Mouse (Mus musculus) left cerebral cortex, adult 18-20 months (tissue): ENCODE measurements at regions not wholly inside any gene's neighbourhood (a gene's known extent, or its start where the extent isn't known, plus 50 kb on each side); places are given as distances from the start of the nearest gene placed in this dataset.
"Not testable (repeated sequence)": the region's sequence is repeated elsewhere in the genome, so short reads cannot be mapped to it uniquely, and the experiment has no call there.

Experiments
- DNase-seq, 2 experiments: peaks; one replicate each; pipeline ENCODE4 v3.0.0; 2021 to 2022; ENCODE audit warnings: low spot score in 2 of 2, mixed read lengths in 1 of 2

- no peak for DNase-seq
These were observed 83.8 kb downstream of the Fam174a start for GRCm38 (mm10) chr1:95397188-95397587.

- DNase-seq: no peak
These were observed 86.3 kb downstream of the Fam174a start for GRCm38 (mm10) chr1:95399764-95400163.

- DNase-seq: no peak
These were observed 108.8 kb downstream of the Fam174a start for GRCm38 (mm10) chr1:95422253-95422652.

DNA sequence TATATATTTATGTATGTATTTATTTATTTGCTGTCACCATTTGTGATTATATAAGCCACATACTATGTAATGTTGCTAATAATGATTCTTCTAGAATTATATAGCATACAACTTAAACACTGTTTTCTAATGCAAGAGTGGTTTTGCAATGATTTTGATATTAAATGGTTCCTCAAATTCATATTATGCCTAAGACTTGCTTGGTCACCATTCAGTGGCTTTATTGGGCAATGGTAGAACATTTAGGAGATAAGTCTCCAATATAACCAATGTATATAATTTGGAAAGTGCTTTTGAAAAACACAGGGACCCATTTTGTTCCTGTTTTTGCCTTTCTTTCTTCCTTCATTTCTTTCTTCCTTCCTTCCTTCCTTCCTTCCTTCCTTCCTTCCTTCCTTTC is 112.0 kb downstream of the Fam174a start:
- no peak for DNase-seq

DNA sequence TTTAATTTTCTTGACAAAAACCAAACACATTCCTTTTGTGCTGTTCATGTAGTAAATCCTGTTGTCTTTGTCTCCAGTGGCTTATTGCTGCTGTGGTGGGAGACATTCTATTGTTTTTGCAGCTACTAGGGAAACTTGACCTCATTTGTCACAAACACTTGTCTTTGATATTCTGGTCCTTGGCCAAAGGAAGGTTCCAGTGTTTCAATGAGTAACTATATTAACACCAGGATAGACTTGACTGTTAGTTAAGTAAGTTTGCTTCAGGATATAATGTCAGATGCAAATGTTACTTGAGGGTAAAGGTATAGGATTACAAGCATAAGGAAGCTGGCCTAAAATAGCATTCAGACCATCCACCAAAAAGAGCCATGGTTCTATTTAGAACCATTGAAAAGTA is 123.7 kb downstream of the Fam174a start:
- DNase-seq: no peak

GRCm38 (mm10) chr1:95445541-95445940 is 132.1 kb downstream of the Fam174a start:
- no peak for DNase-seq

DNA sequence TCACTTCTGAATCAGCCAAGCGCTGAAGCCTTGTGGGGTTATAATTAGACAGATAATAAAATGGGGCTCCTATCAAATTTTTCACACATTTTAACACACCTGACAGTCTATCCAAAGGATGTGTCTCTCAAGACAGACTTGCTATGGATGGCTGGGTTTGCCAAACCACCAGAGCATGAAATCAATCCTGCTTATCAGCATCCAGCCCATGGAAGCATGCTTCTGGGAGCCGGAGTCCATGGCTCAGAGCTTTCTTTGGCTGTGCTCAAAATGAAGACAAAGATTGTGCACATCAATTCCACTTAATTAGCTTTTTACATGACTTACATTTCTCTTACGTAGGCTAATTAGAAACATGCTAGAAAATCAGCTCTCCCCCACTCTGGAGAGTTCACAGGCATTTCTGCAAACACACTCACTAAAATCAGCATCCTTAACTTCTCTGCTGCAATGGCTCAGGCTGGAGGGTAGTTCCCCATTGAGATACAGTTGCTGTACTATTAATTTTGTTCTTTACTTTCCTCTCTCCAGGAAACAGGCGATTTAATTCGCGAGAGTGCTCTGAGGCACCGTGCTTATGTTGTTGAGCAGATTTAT is 135.6 kb downstream of the Fam174a start:
- DNase-seq: no peak

- DNase-seq: no peak
These were observed 137.5 kb downstream of the Fam174a start for GRCm38 (mm10) chr1:95450920-95451332.

- peak; percentile 47 to 80 for DNase-seq
These were observed 138.3 kb downstream of the Fam174a start for GRCm38 (mm10) chr1:95451755-95452154.

- DNase-seq: no peak
These were observed 140.8 kb downstream of the Fam174a start for GRCm38 (mm10) chr1:95454246-95454645.

GRCm38 (mm10) chr1:95459355-95459754 is 145.9 kb downstream of the Fam174a start:
- DNase-seq: no peak

GRCm38 (mm10) chr1:95468095-95468494 is 154.7 kb downstream of the Fam174a start:
- no peak for DNase-seq

GRCm38 (mm10) chr1:95468772-95469171 is 155.3 kb downstream of the Fam174a start:
- no peak for DNase-seq

GRCm38 (mm10) chr1:95470491-95470890 is 157.1 kb downstream of the Fam174a start:
- no peak for DNase-seq

- no peak for DNase-seq
These were observed 174.4 kb downstream of the St8sia4 start for GRCm38 (mm10) chr1:95493004-95493403.

DNA sequence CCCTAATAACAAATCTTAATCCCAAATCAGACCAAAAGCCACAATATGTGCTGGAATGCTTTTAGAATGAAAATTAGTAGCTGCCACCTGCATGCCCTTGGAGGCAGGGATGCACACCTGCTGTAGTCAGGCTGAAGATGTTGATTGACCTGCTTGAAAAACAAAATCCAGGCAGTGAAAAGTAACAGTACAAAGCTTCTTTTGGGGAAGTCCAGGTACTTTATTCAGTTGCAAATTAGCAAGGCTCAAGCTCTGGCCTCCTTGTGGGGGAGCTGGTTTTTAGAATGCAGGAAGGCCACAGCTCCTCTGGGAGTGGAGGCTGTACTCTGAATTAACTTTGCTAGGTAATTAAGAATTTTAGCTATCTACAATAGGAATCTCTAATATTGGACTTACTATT is 166.7 kb downstream of the St8sia4 start:
- not testable (repeated sequence) for DNase-seq

GRCm38 (mm10) chr1:95508718-95509117 is 158.7 kb downstream of the St8sia4 start:
- no peak for DNase-seq

- DNase-seq: no peak
These were observed 138.6 kb downstream of the St8sia4 start for GRCm38 (mm10) chr1:95528726-95529125.

DNA sequence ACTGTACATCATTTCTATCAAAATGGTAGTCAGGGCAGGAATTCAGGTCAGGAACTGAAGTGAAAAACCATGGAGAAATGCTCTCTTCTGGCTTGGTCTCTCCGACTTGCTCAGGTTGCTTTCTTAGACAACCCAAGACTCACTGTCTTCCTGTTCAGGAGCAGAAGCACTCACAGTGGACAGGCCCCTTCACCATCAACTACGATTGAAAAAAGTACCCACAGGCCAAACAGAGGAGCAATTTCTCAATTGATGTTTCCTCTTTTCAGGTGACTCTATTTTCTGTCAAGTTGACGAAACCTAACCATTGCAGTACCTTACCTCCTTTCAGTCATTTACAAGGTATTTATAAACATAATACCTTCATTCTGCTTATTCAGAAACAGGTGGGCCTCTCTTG is 136.4 kb downstream of the St8sia4 start:
- DNase-seq: no peak
